In genomic region chr3:145725078-145725477, GRCm38 (mm10) we compare ENCODE assay signal across 20 mouse cellular contexts. TPM values are rescaled to one million over a fixed set of nuclear protein-coding genes. Genes with fewer than 3 reads are reported as not detected.
DNase-seq lines count a peak whose midpoint lies in the region; ATAC-seq and TF ChIP-seq lines count a peak whose summit lies in the region.
"Had no signal": no experiment of that assay in that cellular context is flagged by ENCODE, and none has a peak within 500 bp of the region (broad histone marks: within the 10 kb centered on the region; RNA-seq: fewer than 3 reads in every experiment).

No protein-coding gene starts in this region.

- no peak overlapping the region for H3K4me3 ChIP-seq in heart, adult 2 months
- no peak overlapping the region for H3K4me3 ChIP-seq in lung, postnatal 0 days (ENCODE audit: low read depth, low read length)
- H3K4me3 ChIP-seq: embryonic facial prominence, embryonic 13.5 days; hindbrain, embryonic 13.5 days; midbrain, embryonic 12.5 days; myocyte; neural tube, embryonic 15.5 days had no signal

- peak; percentile 55 for TF ChIP-seq CTCF in heart, adult 2 months (IDR thresholded peaks at IDR 0.05)
- peak; percentile 43; the same call in 1 of the 2 replicates for TF ChIP-seq CTCF in lung, postnatal 0 days (IDR thresholded peaks at IDR 0.05)

- intact Hi-C loops in heart, adult 2 months (cut with DNase I), result loop anchor here (5.0 kb wide), 1 partner anchor 182 kb away; no protein-coding TSS in a partner anchor
- intact Hi-C loops in heart, postnatal 36 days (cut with DNase I), result no loop called here

- TF ChIP-seq POLR2A in heart, adult 2 months (IDR thresholded peaks at IDR 0.05; ENCODE audit: insufficient read depth, low read depth, low read length), result no peak

- H3K4me2 ChIP-seq in lung, postnatal 0 days (replicated peaks; ENCODE audit: low read depth, low read length), result no peak overlapping the region
- H3K4me2 ChIP-seq: embryonic facial prominence, embryonic 13.5 days; hindbrain, embryonic 13.5 days; midbrain, embryonic 12.5 days; neural tube, embryonic 15.5 days had no signal

- 62% methylated on average over 8 of the region's 8 CpGs for WGBS in heart, adult 2 months
- 74% methylated on average over 8 of the region's 8 CpGs for WGBS in lung, postnatal 0 days

- no peak overlapping the region for H3K27ac ChIP-seq in heart, adult 2 months
- H3K27ac ChIP-seq in lung, postnatal 0 days (ENCODE audit: low read length), result no peak overlapping the region
- H3K27ac ChIP-seq: embryonic facial prominence, embryonic 13.5 days; hindbrain, embryonic 13.5 days; midbrain, embryonic 12.5 days; neural tube, embryonic 15.5 days had no signal

- H3K36me3 ChIP-seq in heart, adult 2 months (ENCODE audit: control insufficient read depth, insufficient read depth, low read length), result 0 out of 2 replicates have a peak, but pooled peaks cover under 1% of the 10 kb centered on the region
- no peaks in the 10 kb centered on the region for H3K36me3 ChIP-seq in lung, postnatal 0 days (ENCODE audit: insufficient read depth, low read length)
- H3K36me3 ChIP-seq: embryonic facial prominence, embryonic 13.5 days; hindbrain, embryonic 13.5 days; midbrain, embryonic 12.5 days; neural tube, embryonic 15.5 days had no signal

- TF ChIP-seq EP300 in heart, adult 2 months (IDR thresholded peaks at IDR 0.05; ENCODE audit: insufficient read depth, low read depth, low read length), result no peak
- no peak for TF ChIP-seq EP300 in lung, postnatal 0 days (IDR thresholded peaks at IDR 0.05)

- no peaks in the 10 kb centered on the region for H3K9me3 ChIP-seq in lung, postnatal 0 days (ENCODE audit: low read length)
- H3K9me3 ChIP-seq: embryonic facial prominence, embryonic 13.5 days; hindbrain, embryonic 13.5 days; midbrain, embryonic 12.5 days had no signal

- H3K4me1 ChIP-seq in heart, adult 2 months (ENCODE audit: control insufficient read depth, insufficient read depth, low read length), result no peaks in the 10 kb centered on the region
- H3K4me1 ChIP-seq in lung, postnatal 0 days (ENCODE audit: insufficient read depth, low read depth, low read length), result no peaks in the 10 kb centered on the region

- no peaks in the 10 kb centered on the region for H3K27me3 ChIP-seq in heart, adult 2 months (ENCODE audit: control insufficient read depth, insufficient read depth, low read length)
- no peaks in the 10 kb centered on the region for H3K27me3 ChIP-seq in lung, postnatal 0 days (replicated peaks; ENCODE audit: insufficient read depth, low read length)
- H3K27me3 ChIP-seq: embryonic facial prominence, embryonic 13.5 days; hindbrain, embryonic 13.5 days; midbrain, embryonic 12.5 days; neural tube, embryonic 15.5 days had no signal

- ATAC-seq in lung, postnatal 0 days, result no peak

- DNase-seq in heart, adult 2 months, result no peak
- no peak for DNase-seq in heart, postnatal 36 days
- DNase-seq in kidney, postnatal 14 days, result peak; percentile 21
- DNase-seq in kidney, postnatal 10 days, result no peak
- no peak for DNase-seq in lung, postnatal 0 days (ENCODE audit: low spot score)
- DNase-seq in lung, postnatal 14 days, result no peak
- DNase-seq in thymus, adult 18-20 months, result no peak
- DNase-seq: adrenal gland, postnatal 25 days; B cell, adult 2 months; cerebellum, adult 2 months; gastrocnemius, postnatal 10 days; heart, postnatal 10 days; liver; right cerebral cortex, postnatal 25 days; thymus, postnatal 36 days had no signal

- no peak overlapping the region for H3K9ac ChIP-seq in heart, adult 2 months (ENCODE audit: low read depth, low read length)
- no peak overlapping the region for H3K9ac ChIP-seq in lung, postnatal 0 days (replicated peaks; ENCODE audit: low read depth)
- H3K9ac ChIP-seq: embryonic facial prominence, embryonic 13.5 days; hindbrain, embryonic 13.5 days; midbrain, embryonic 12.5 days; neural tube, embryonic 15.5 days had no signal

- H3K79me2 ChIP-seq in heart, adult 2 months (replicated peaks; ENCODE audit: control insufficient read depth, insufficient read depth, low read length), result no peaks in the 10 kb centered on the region

RNA-seq across cellular contexts. Expression of gene Ddah1, which starts 33.4 kb away (rescaled TPM):
- 1 to 10 TPM; 5.4 to 5.9 TPM for total RNA-seq in heart, adult 2 months (2021)
- polyA plus RNA-seq in heart, adult 2 months (2012; rRNA removed), result 4.5 and 15.8 TPM in 2 replicates
- total RNA-seq in heart, postnatal 36 days (2021), result 1 to 10 TPM; 8.4 to 8.9 TPM
- 20.2 and 20.7 TPM in 2 replicates for polyA plus RNA-seq in lung, postnatal 0 days (2015; fragmentation: Nextera tagmentation; extraction: Ambion mirVana)
